Mouse (Mus musculus) kidney, embryonic 14.5 days (tissue): Measurements from ENCODE around the gene Mrpl1. TPM values are rescaled to one million over a fixed set of nuclear protein-coding genes. Genes with fewer than 3 reads are reported as not detected.

Experiments
- ATAC-seq: fragments of 200-750 bp; cut with Nextera tagmentation; 2 replicates; pipeline ENCODE4 v1.8.0; 2017; ENCODE audit warnings: moderate number of reproducible peaks, mild to moderate bottlenecking, moderate TSS enrichment, moderate library complexity; ENCODE audit not compliant: low FRiP score, low TSS enrichment
- H3K27ac ChIP-seq: fragments of 300-500 bp; sonication (generic); 2 replicates; pipeline ENCODE4 v1.5.1; 2014; ENCODE audit warnings: low read depth, mild to moderate bottlenecking, low read length, moderate library complexity, mixed read lengths
- H3K27me3 ChIP-seq: fragments of 300-500 bp; sonication (generic); 2 replicates; pipeline ENCODE4 v1.6.1; 2014; ENCODE audit warnings: mild to moderate bottlenecking, low read length; ENCODE audit not compliant: control insufficient read depth, insufficient read depth
- H3K36me3 ChIP-seq: fragments of 300-500 bp; sonication (generic); 2 replicates; pipeline ENCODE4 v1.6.1; 2014; ENCODE audit warnings: low read length, mixed read lengths; ENCODE audit not compliant: control insufficient read depth, insufficient read depth
- H3K4me1 ChIP-seq: fragments of 300-500 bp; sonication (generic); 2 replicates; pipeline ENCODE4 v1.6.1; 2014; ENCODE audit warnings: low read length, mixed read lengths; ENCODE audit not compliant: control insufficient read depth, insufficient read depth
- H3K4me2 ChIP-seq: fragments of 300-500 bp; sonication (generic); replicated peaks from 2 replicates; pipeline ENCODE4 v1.6.1; 2014; ENCODE audit warnings: low read depth, mild to moderate bottlenecking, low read length
- H3K4me3 ChIP-seq: fragments of 300-500 bp; sonication (generic); 2 replicates; pipeline ENCODE4 v1.5.1; 2014; ENCODE audit warnings: mild to moderate bottlenecking, low read length
- H3K9ac ChIP-seq: fragments of 300-500 bp; sonication (generic); 2 replicates; pipeline ENCODE4 v1.6.1; 2014; ENCODE audit warnings: low read depth, mild to moderate bottlenecking, low read length, moderate library complexity
- H3K9me3 ChIP-seq: fragments of 300-500 bp; sonication (generic); 2 replicates; pipeline ENCODE4 v1.6.1; 2016; ENCODE audit warnings: low read length; ENCODE audit not compliant: control insufficient read depth
- WGBS: fragments of 180-500 bp; shearing (Covaris S2); extraction: QIAGEN DNeasy Blood & Tissue Kit; methylation state at CpG from one replicate; pipeline ENCODE4 v1.1.7; 2014; 5-methylcytosine and 5-hydroxymethylcytosine counted together
- polyA plus RNA-seq: library from polyadenylated mRNA; unstranded; fragments of >200 nt; fragmentation: Nextera tagmentation; extraction: Ambion mirVana; gene quantifications from 2 replicates; pipeline ENCODE4 v1.2.1, GENCODE M21; 2014

The Mrpl1 gene
- polyA plus RNA-seq, 1 experiment from 2014 or later, result 29.7 TPM

- H3K4me2 ChIP-seq, result no peak overlapping the region
- no peak overlapping the region for H3K27ac ChIP-seq
- no peak overlapping the region for H3K9ac ChIP-seq
- H3K9me3 ChIP-seq, result no peaks in the 10 kb centered on the region
- H3K36me3 ChIP-seq, result no peaks in the 10 kb centered on the region
- H3K4me3 ChIP-seq, result no peak overlapping the region
- H3K27me3 ChIP-seq, result no peaks in the 10 kb centered on the region
- H3K4me1 ChIP-seq, result no peaks in the 10 kb centered on the region
- no peak for ATAC-seq
- WGBS, result 63% methylated on average over 6 of the region's 6 CpGs
Measured at GRCm38 (mm10) chr5:96198271-96198670, 11.0 kb upstream of the Mrpl1 start.

- Histone ChIP-seq H3K4me1 (no peaks in the 10 kb centered on the region), H3K9me3 (no peaks in the 10 kb centered on the region), H3K4me2 (no peak overlapping the region), H3K9ac (no peak overlapping the region), H3K27ac (no peak overlapping the region), H3K27me3 (no peaks in the 10 kb centered on the region), H3K4me3 (no peak overlapping the region), H3K36me3 (no peaks in the 10 kb centered on the region)
- no peak for ATAC-seq
- 82% methylated on average over 3 of the region's 3 CpGs for WGBS
Measured at GRCm38 (mm10) chr5:96200269-96200668, 9.0 kb upstream of the Mrpl1 start.

- Histone ChIP-seq H3K4me2 (no peak overlapping the region), H3K9me3 (no peaks in the 10 kb centered on the region), H3K4me3 (no peak overlapping the region), H3K27ac (no peak overlapping the region), H3K27me3 (no peaks in the 10 kb centered on the region), H3K36me3 (no peaks in the 10 kb centered on the region), H3K4me1 (no peaks in the 10 kb centered on the region), H3K9ac (no peak overlapping the region)
- WGBS, result 55% methylated on average over 10 of the region's 10 CpGs
- no peak for ATAC-seq
Measured at GRCm38 (mm10) chr5:96201462-96202154, 7.7 kb upstream of the Mrpl1 start.

- Histone ChIP-seq H3K4me1 (peaks cover 15% of the 10 kb centered on the region), H3K36me3 (no peaks in the 10 kb centered on the region), H3K27me3 (no peaks in the 10 kb centered on the region), H3K27ac (peak overlapping the region; percentile 15; the same call in 1 of the 2 replicates), H3K4me2 (no peak overlapping the region), H3K9me3 (no peaks in the 10 kb centered on the region), H3K4me3 (no peak overlapping the region), H3K9ac (no peak overlapping the region)
- 53% methylated on average over 2 of the region's 2 CpGs for WGBS
- no peak for ATAC-seq
Measured at GRCm38 (mm10) chr5:96206897-96207296, 2.4 kb upstream of the Mrpl1 start.

GRCm38 (mm10) chr5:96207531-96207930, 1.8 kb upstream of the Mrpl1 start:
- no peak for ATAC-seq
- H3K27ac ChIP-seq, result no peak overlapping the region

DNA sequence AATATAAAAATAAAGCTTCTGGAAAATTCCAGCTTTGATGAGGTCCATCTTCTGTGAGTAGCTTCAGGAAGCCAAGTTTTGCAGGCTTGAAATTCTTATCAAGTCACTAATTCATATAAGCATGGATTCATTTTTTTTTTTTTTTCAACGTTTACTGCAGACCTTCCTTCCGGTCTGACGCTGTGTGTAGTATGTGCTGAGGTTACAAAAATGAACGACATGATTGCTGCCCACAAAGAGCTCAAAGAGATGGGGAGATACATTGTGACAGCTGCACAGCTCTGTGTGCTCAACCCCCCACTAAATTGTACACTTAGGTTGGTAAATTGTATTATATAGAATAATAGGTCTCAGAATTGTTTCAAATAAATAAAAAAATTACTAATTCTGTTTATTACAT, 750 bp upstream of the Mrpl1 start:
- Histone ChIP-seq H3K27me3 (no peaks in the 10 kb centered on the region), H3K9me3 (no peaks in the 10 kb centered on the region), H3K4me1 (peaks cover 15% of the 10 kb centered on the region), H3K36me3 (no peaks in the 10 kb centered on the region), H3K4me2 (no peak overlapping the region), H3K4me3 (no peak overlapping the region), H3K27ac (no peak overlapping the region), H3K9ac (no peak overlapping the region)
- no peak for ATAC-seq
- 58% methylated on average over 4 of the region's 4 CpGs for WGBS

More at GRCm38 (mm10) chr5:96207531-96207930, 1.8 kb upstream of the Mrpl1 start:
- Histone ChIP-seq H3K4me1 (peaks cover 15% of the 10 kb centered on the region), H3K36me3 (no peaks in the 10 kb centered on the region), H3K9me3 (no peaks in the 10 kb centered on the region), H3K4me2 (no peak overlapping the region), H3K27me3 (no peaks in the 10 kb centered on the region), H3K4me3 (no peak overlapping the region), H3K9ac (no peak overlapping the region)
- 89% methylated on average over 2 of the region's 2 CpGs for WGBS

DNA sequence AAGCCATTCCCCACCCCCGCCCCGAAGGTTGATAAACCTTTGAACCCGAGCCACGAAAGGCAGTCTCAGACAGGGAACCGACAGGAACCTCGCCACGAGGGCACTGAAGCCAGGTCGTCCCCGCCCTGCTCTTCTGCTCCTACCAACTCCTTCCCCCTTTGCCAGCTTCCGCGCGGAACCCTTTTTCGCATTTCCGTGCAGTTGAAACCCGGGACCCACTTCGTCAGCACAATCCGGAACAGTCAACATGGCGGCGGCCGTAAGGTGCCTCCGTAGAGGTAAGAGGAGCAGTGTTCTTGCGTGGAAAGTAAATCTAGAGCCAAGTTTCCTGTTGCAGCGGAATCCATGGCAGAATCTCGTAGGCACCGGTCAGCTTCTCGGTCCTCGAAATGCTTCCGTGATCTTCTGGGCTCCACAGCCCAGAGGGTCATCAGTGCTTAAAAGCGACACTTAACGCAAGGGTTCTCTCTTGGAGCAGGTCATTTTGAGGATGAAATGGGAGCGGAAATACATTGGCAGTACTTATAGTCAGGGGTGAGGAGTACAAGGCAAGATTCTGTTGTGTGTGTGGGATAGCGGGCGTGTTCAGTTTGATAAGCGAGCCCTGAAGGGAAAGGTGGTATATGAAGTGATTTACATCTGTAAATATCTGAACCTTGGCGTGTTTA, 757 bp downstream of the Mrpl1 start:
- H3K27me3 ChIP-seq, result no peaks in the 10 kb centered on the region
- no peaks in the 10 kb centered on the region for H3K9me3 ChIP-seq
- H3K4me1 ChIP-seq, result peaks cover 15% of the 10 kb centered on the region
- H3K4me2 ChIP-seq, result peak overlapping the region; percentile 78
- ATAC-seq, result peak; percentile 95
- under 1% methylated on average over 35 of the region's 35 CpGs for WGBS
- H3K36me3 ChIP-seq, result peaks cover 8% of the 10 kb centered on the region
- H3K4me3 ChIP-seq, result peak overlapping the region; percentile 92
- peak overlapping the region; percentile 85 for H3K27ac ChIP-seq
- peak overlapping the region; percentile 73 for H3K9ac ChIP-seq

DNA sequence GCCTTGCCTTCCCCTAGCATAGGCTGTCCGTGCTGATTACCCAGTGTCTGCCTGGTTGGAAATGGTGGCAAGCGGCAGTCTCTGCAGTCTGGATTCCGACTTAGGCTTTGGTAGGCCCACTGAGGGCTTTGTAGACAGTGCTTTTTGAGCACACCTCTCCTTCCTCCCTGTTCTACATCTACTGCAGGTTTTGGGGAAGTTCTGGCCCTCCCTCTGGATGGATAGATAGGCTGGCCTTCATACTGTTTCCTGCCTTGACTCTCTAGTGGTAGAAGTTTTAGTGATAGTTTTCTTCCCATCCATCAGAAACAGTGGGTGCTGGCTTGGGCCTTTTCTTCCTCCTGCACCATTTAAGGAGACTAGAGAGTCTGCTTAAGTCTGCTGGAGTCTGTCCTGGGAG, 9.4 kb downstream of the Mrpl1 start:
- H3K9me3 ChIP-seq, result no peaks in the 10 kb centered on the region
- no peak overlapping the region for H3K27ac ChIP-seq
- no peak overlapping the region for H3K9ac ChIP-seq
- peaks cover 8% of the 10 kb centered on the region for H3K36me3 ChIP-seq
- H3K27me3 ChIP-seq, result no peaks in the 10 kb centered on the region
- ATAC-seq, result no peak
- 81% methylated on average over 3 of the region's 3 CpGs for WGBS
- no peak overlapping the region for H3K4me3 ChIP-seq
- no peak overlapping the region for H3K4me2 ChIP-seq
- no peaks in the 10 kb centered on the region for H3K4me1 ChIP-seq

GRCm38 (mm10) chr5:96219512-96219911, 10.2 kb downstream of the Mrpl1 start:
- Histone ChIP-seq H3K27ac (no peak overlapping the region), H3K9me3 (no peaks in the 10 kb centered on the region), H3K36me3 (peaks cover 4% of the 10 kb centered on the region; the same call in 1 of the 2 replicates), H3K9ac (no peak overlapping the region), H3K27me3 (no peaks in the 10 kb centered on the region), H3K4me2 (no peak overlapping the region), H3K4me1 (no peaks in the 10 kb centered on the region), H3K4me3 (no peak overlapping the region)
- ATAC-seq, result no peak
- WGBS, result 89% methylated on average over 4 of the region's 4 CpGs
